Mouse (Mus musculus) liver, postnatal 0 days (tissue): ENCODE measurements around the gene Gpr183. TPM values are rescaled to one million over a fixed set of nuclear protein-coding genes. Genes with fewer than 3 reads are reported as not detected.

ENCODE experiments used
- ATAC-seq: fragments of 200-750 bp; cut with Nextera tagmentation; 2 replicates; pipeline ENCODE4 v1.8.0; 2017; ENCODE audit warnings: mild to moderate bottlenecking, moderate library complexity
- DNase-seq: peaks from one replicate; pipeline ENCODE4 v3.0.0-alpha.2; 2016
- H3K27ac ChIP-seq: fragments of 300-500 bp; sonication (generic); 2 replicates; pipeline ENCODE4 v1.5.1; 2014; ENCODE audit warnings: antibody characterized with exemption, moderate library complexity, mild to moderate bottlenecking, low read depth
- H3K27me3 ChIP-seq: fragments of 300-500 bp; sonication (generic); 2 replicates; pipeline ENCODE4 v1.6.1; 2014; ENCODE audit warnings: low read length, control low read depth, mixed read lengths; ENCODE audit not compliant: insufficient read depth
- H3K36me3 ChIP-seq: fragments of 300-500 bp; sonication (generic); replicated peaks from 2 replicates; pipeline ENCODE4 v1.6.1; 2014; ENCODE audit warnings: mild to moderate bottlenecking, control low read depth, low read length, moderate library complexity, mixed read lengths; ENCODE audit not compliant: insufficient read depth
- H3K4me1 ChIP-seq: fragments of 300-500 bp; sonication (generic); 2 replicates; pipeline ENCODE4 v1.6.1; 2014; ENCODE audit warnings: antibody characterized with exemption, mild to moderate bottlenecking, control low read depth; ENCODE audit not compliant: insufficient read depth
- H3K4me2 ChIP-seq: fragments of 300-500 bp; sonication (generic); 2 replicates; pipeline ENCODE4 v1.6.1; 2014; ENCODE audit warnings: low read depth, mild to moderate bottlenecking, low read length, moderate library complexity, mixed read lengths
- H3K4me3 ChIP-seq: fragments of 300-500 bp; sonication (generic); 2 replicates; pipeline ENCODE4 v1.5.1; 2014; ENCODE audit warnings: low read depth, low read length
- H3K9ac ChIP-seq: fragments of 300-500 bp; sonication (generic); replicated peaks from 2 replicates; pipeline ENCODE4 v1.6.1; 2014; ENCODE audit warnings: mild to moderate bottlenecking, moderate library complexity
- H3K9me3 ChIP-seq: fragments of 300-500 bp; sonication (generic); 2 replicates; pipeline ENCODE4 v1.6.1; 2016; ENCODE audit warnings: mild to moderate bottlenecking, control low read depth, low read length, mixed read lengths
- CTCF ChIP-seq: sonication (generic); IDR thresholded peaks from 2 replicates; pipeline ENCODE4 v1.5.1; 2016; ENCODE audit warnings: antibody characterized with exemption, low read depth
- EP300 ChIP-seq: IDR thresholded peaks from 2 replicates; pipeline ENCODE4 v1.6.1; 2016; ENCODE audit warnings: antibody characterized with exemption, low read depth, mild to moderate bottlenecking
- WGBS: fragments of 180-500 bp; shearing (Covaris S2); extraction: QIAGEN DNeasy Blood & Tissue Kit; methylation state at CpG from one replicate; pipeline ENCODE4 v1.1.7; 2014; ENCODE audit not compliant: insufficient replicate concordance; 5-methylcytosine and 5-hydroxymethylcytosine counted together
- polyA plus RNA-seq: library from polyadenylated mRNA; unstranded; fragments of >200 nt; fragmentation: Nextera tagmentation; extraction: Ambion mirVana; gene quantifications from 2 replicates; pipeline ENCODE4 v1.2.1, GENCODE M21; 2015

The Gpr183 gene
- polyA plus RNA-seq, 1 experiment from 2014 or later = 0.95 TPM

DNA sequence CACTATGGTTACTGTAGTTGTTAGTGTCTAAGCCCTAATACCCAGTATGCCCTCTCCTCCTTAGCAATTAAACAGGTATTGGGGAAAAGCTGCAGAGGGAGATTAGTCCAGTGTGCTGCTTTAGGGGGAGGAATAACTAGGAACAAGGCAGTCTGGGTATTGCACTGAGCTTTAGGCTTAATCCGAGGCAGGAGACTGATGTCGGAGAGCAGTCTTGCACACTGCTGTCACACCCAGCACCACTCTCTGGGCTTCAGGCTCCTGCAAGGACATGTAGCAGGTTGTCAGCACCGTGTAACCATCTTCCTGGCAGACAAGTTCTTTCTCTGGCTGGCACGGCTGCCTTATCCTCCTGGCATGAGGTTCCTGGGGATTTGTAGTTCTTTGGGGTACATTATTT, 32.8 kb downstream of the Gpr183 start:
- peaks cover 23% of the 10 kb centered on the region for H3K4me1 ChIP-seq
- DNase-seq (no peak), ATAC-seq (no peak)
- H3K9me3 ChIP-seq = peaks cover 3% of the 10 kb centered on the region
- TF ChIP-seq CTCF (no peak), EP300 (no peak)
- no peak overlapping the region for H3K27ac ChIP-seq
- 83% methylated on average over 4 of the region's 4 CpGs for WGBS
- H3K4me3 ChIP-seq = no peak overlapping the region
- no peaks in the 10 kb centered on the region for H3K27me3 ChIP-seq
- H3K4me2 ChIP-seq = no peak overlapping the region
- no peak overlapping the region for H3K9ac ChIP-seq
- no peaks in the 10 kb centered on the region; the same call in 1 of the 2 replicates for H3K36me3 ChIP-seq

DNA sequence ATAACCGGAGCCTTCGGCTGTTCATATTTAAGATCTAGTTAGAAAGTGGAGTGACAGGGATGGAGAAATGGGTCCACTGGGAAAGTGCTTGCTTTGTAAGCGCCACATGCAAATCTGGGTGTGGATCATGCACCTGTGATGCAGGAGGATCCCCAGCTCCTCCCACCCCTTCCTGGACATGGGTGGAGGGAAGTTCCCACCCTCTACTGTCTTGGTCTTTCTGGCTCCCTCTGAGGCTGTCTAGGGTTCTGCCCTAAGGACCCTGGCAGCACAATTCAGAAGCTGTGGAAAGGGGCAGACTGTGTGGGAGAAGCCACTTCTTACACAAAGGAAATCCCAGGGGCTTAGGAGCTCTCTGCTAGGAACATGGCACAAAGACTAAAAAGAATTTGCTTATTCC, 33.4 kb downstream of the Gpr183 start:
- 81% methylated on average over 3 of the region's 3 CpGs for WGBS
- DNase-seq (no peak), ATAC-seq (no peak)
- Histone ChIP-seq H3K4me3 (no peak overlapping the region), H3K27me3 (no peaks in the 10 kb centered on the region), H3K9me3 (peaks cover 3% of the 10 kb centered on the region), H3K9ac (no peak overlapping the region), H3K4me2 (no peak overlapping the region), H3K27ac (no peak overlapping the region), H3K4me1 (peaks cover 20% of the 10 kb centered on the region), H3K36me3 (no peaks in the 10 kb centered on the region; the same call in 1 of the 2 replicates)
- TF ChIP-seq EP300 = no peak
- no peak for TF ChIP-seq CTCF

DNA sequence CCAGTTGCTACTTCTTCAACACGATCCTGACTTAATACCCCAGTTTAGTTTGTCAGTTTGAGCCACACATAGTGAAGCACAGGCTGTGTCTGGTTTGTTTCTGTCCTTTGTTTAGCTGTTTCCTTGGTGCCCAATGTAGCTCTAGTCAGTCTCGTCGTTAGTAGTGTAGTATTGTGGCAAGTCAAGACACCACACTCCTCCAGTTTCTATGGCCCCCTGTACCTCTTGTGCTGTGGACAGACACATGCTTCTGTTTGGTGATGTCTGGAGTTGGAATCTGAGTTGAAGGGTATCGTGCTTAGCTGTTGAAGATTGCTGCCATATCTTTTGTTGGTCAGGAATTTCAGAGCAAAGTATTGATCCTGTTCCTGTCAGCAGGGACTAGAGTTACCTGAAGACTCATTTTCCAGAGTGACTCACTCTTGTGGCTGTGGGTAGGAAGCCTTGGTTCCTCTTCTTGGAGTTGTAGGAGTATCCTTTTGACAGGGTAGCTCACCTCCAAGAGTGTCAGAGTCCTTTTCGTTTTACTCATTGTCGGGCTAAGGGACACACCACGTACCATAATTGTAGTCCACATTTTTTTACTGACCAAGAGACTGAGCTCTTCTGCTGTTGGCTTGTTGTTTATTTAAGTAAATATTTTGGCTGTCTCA, 34.1 kb downstream of the Gpr183 start:
- no peaks in the 10 kb centered on the region; the same call in 1 of the 2 replicates for H3K36me3 ChIP-seq
- H3K4me2 ChIP-seq = no peak overlapping the region
- WGBS = 74% methylated on average over 7 of the region's 7 CpGs
- no peak overlapping the region for H3K27ac ChIP-seq
- TF ChIP-seq EP300 (no peak), CTCF (no peak)
- no peak overlapping the region for H3K4me3 ChIP-seq
- no peaks in the 10 kb centered on the region for H3K27me3 ChIP-seq
- H3K9me3 ChIP-seq = peaks cover 3% of the 10 kb centered on the region
- peaks cover 20% of the 10 kb centered on the region for H3K4me1 ChIP-seq
- no peak for ATAC-seq
- H3K9ac ChIP-seq = no peak overlapping the region
- no peak for DNase-seq

- peak overlapping the region; percentile 40 for H3K4me2 ChIP-seq
- peak overlapping the region; percentile 68 for H3K27ac ChIP-seq
- peaks cover 20% of the 10 kb centered on the region for H3K4me1 ChIP-seq
- 29% methylated on average over 12 of the region's 12 CpGs for WGBS
- no peak overlapping the region for H3K4me3 ChIP-seq
- TF ChIP-seq CTCF (peak; percentile 26), EP300 (peak; percentile 84)
- H3K9me3 ChIP-seq = no peaks in the 10 kb centered on the region
- no peaks in the 10 kb centered on the region; the same call in 1 of the 2 replicates for H3K36me3 ChIP-seq
- DNase-seq (peak; percentile 16), ATAC-seq (peak; percentile 78)
- no peak overlapping the region for H3K9ac ChIP-seq
- no peaks in the 10 kb centered on the region for H3K27me3 ChIP-seq
These were observed 35.6 kb downstream of the Gpr183 start for GRCm38 (mm10) chr14:121929243-121929951.

DNA sequence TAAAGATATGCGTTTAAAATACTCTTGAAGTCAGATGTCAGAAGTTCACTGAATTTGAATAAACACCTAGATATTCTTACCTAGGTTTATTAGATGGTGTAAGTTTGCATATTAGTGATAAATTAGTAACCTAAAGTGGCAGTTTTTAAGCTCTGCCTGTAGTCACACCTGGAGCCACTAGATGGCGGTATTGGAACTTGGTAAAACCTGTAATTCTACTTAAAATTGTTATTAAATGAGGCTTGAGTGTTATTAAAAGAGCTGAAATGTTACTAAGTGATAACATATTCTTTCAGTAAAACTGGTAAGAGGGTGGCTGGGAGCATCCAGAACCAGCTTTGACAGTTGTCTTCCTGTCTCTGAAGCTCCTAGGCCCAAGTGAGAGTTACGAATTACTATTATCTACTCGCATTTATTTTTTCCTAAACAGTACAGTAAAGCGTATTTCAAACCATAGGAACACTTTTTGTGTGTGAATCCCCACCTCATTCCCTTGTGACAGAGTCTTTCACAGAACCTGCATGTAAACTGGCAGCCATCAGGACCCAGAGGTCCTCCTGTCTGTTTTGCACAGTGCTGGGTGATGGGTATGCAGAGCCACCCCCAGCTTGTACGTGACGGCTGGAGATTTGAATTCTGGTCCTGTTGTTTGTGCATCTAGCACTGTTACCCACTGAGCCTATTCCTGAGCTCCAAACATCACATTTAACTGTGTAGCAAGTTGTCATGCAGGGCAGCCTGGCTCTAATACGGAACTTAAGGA, 36.4 kb downstream of the Gpr183 start:
- TF ChIP-seq EP300 (no peak), CTCF (peak; percentile 82)
- peak overlapping the region; percentile 68 for H3K27ac ChIP-seq
- DNase-seq (peak; percentile 64), ATAC-seq (peak; percentile 46)
- H3K27me3 ChIP-seq = no peaks in the 10 kb centered on the region
- H3K4me2 ChIP-seq = peak overlapping the region; percentile 40; the same call in 1 of the 2 replicates
- no peak overlapping the region for H3K4me3 ChIP-seq
- WGBS = 43% methylated on average over 8 of the region's 8 CpGs
- no peaks in the 10 kb centered on the region for H3K9me3 ChIP-seq
- H3K36me3 ChIP-seq = no peaks in the 10 kb centered on the region
- no peak overlapping the region for H3K9ac ChIP-seq
- H3K4me1 ChIP-seq = peaks cover 16% of the 10 kb centered on the region

DNA sequence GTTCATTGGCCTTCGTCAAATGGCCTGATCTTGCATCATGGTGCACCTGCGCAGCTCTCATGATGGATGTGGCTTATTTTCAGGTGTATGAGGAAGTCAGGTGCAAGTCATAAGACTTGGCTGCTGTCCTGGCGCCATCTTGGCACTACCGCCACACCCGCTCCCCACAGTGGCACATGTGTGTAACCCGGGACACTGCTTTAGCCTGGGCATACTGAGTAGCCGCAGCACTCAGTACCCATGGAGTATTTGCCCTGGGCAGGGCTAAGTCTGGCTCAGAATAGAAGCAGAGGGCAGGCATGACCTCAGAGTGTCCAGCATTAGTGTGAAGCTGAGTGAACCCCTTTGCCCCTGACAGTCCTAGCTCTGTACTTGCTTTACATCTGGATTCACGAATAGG, 37.5 kb downstream of the Gpr183 start:
- no peak for ATAC-seq
- H3K4me3 ChIP-seq = no peak overlapping the region
- no peaks in the 10 kb centered on the region for H3K27me3 ChIP-seq
- peak; percentile 12 for DNase-seq
- H3K36me3 ChIP-seq = no peaks in the 10 kb centered on the region
- no peak overlapping the region for H3K4me2 ChIP-seq
- no peak for TF ChIP-seq CTCF
- TF ChIP-seq EP300 = no peak
- H3K4me1 ChIP-seq = peaks cover 16% of the 10 kb centered on the region
- H3K27ac ChIP-seq = no peak overlapping the region
- H3K9ac ChIP-seq = no peak overlapping the region
- WGBS = 90% methylated on average over 8 of the region's 8 CpGs
- no peaks in the 10 kb centered on the region for H3K9me3 ChIP-seq
